Mouse (Mus musculus) adrenal gland, adult 18-20 months (tissue): ENCODE data around the gene Trim7. TPM values are rescaled to one million over a fixed set of nuclear protein-coding genes. Genes with fewer than 3 reads are reported as not detected.
"Not testable (repeated sequence)": the region's sequence is repeated elsewhere in the genome, so short reads cannot be mapped to it uniquely, and the experiment has no call there.

Experiments used
- DNase-seq, 2 experiments: peaks; one replicate each; pipeline ENCODE4 v3.0.0; 2021 to 2022; ENCODE audit warnings: low spot score in 2 of 2
- total RNA-seq, 2 experiments: library from RNA; stranded (reverse); gene quantifications; 1 replicate in 1 of 2; 2 replicates in 1 of 2; pipeline ENCODE4 v1.2.3; 2021

Trim7 gene
- total RNA-seq, 2 experiments from 2014 or later, result 3.6 to 9.8 TPM

- peak; percentile 35 to 56 for DNase-seq
Observed at GRCm38 (mm10) chr11:48874465-48874864, 48.5 kb downstream of the Trim7 start.

GRCm38 (mm10) chr11:48875343-48875837 is 49.5 kb downstream of the Trim7 start:
- not testable (repeated sequence) for DNase-seq

- no peak for DNase-seq
Observed at GRCm38 (mm10) chr11:48876680-48877079, 50.7 kb downstream of the Trim7 start.

GRCm38 (mm10) chr11:48898812-48899431 is 73.0 kb downstream of the Trim7 start:
- no peak for DNase-seq

- DNase-seq, result not testable (repeated sequence)
Observed at GRCm38 (mm10) chr11:48900654-48901566, 75.0 kb downstream of the Trim7 start.

GRCm38 (mm10) chr11:48901567-48901930 is 75.6 kb downstream of the Trim7 start:
- not testable (repeated sequence) for DNase-seq

Other genes starting within 250 kb of the Trim7 start
- 100 to 1,000 TPM; 582 to 604 TPM for gene Rack1, start 25.8 kb upstream of the Trim7 start, total RNA-seq
- gene Trim41, start 8.8 kb upstream of the Trim7 start, total RNA-seq, result 10 to 100 TPM; 45.9 to 48.9 TPM
- 1 to 10 TPM in 1 of 2 experiments, under 1 TPM in 1; 0.76 to 3.1 TPM for gene Gm12184, start 515 bp downstream of the Trim7 start, total RNA-seq
- gene Irgm1, start 45.5 kb downstream of the Trim7 start, total RNA-seq, result 10 to 100 TPM; 16.6 to 27.6 TPM
- 1 to 10 TPM; 1.9 to 4.4 TPM for gene Gm5431, start 76.1 kb downstream of the Trim7 start, total RNA-seq
- gene Psme2b, start 120.0 kb downstream of the Trim7 start, total RNA-seq, result 1 to 10 TPM; 3.6 to 7.7 TPM
- gene Olfr56, start 152.7 kb downstream of the Trim7 start, total RNA-seq, result under 1 TPM in 1 of 2 experiments, not detected in 1; 0.16 TPM
- gene 9930111J21Rik1, start 153.3 kb downstream of the Trim7 start, total RNA-seq, result 1 to 10 TPM; 2.2 to 3.1 TPM
- gene Gm12185, start 166.1 kb downstream of the Trim7 start, total RNA-seq, result 1 to 10 TPM; 3.5 to 6.5 TPM
- 10 to 100 TPM in 1 of 2 experiments, 1 to 10 TPM in 1; 3.1 to 17.3 TPM for gene Tgtp1, start 168.0 kb downstream of the Trim7 start, total RNA-seq
- gene 9930111J21Rik2, start 225.1 kb downstream of the Trim7 start, total RNA-seq, result 1 to 10 TPM; 3.2 to 6.1 TPM
- gene Tgtp2, start 238.1 kb downstream of the Trim7 start, total RNA-seq, result 10 to 100 TPM in 1 of 2 experiments, 1 to 10 TPM in 1; 4.3 to 18.2 TPM